Mouse (Mus musculus): ENCODE data around the gene Slc13a2.

DNA sequence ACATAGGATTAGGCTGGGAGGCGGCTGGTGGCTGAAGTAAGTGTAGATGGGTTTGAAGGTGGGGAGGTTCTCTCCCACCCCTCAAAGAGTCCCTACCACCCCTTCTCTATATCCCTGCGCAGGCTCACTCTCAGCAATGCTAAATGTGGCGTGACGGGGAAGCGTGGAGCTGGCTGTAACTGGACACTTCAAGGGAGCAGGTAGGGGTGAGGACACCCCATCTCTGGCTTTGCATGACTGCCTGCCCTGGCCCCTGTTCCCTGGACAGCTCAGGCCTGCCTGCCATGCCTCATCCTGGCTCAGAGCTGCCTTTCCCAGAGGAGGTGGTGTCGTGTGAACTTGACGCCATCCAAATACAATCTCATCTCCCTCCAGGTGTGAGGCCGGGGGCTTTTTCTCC is 47.9 kb downstream of the Slc13a2 start:
- TF ChIP-seq POLR2A (IDR thresholded peaks at IDR 0.05; ENCODE audit: extremely low read depth, insufficient read depth, low read length) (no peak), CTCF (IDR thresholded peaks at IDR 0.05; ENCODE audit: extremely low read depth, insufficient read depth, low read length) (no peak)

Measured in cortical plate, adult 2 months (tissue).